Mouse (Mus musculus): ENCODE results near the gene Serhl. TPM values are rescaled to one million over a fixed set of nuclear protein-coding genes. Genes with fewer than 3 reads are reported as not detected.

Gene Serhl
- polyA plus RNA-seq, 1 experiment from 2014 or later: 54.2 TPM

Other genes starting within 250 kb of the Serhl start
- gene Tcf20, start 101.6 kb upstream of the Serhl start, polyA plus RNA-seq (2015; fragmentation: Nextera tagmentation; extraction: Ambion mirVana): 8.3 and 8.6 TPM in 2 replicates
- 5.6 and 5.9 TPM in 2 replicates for gene Nfam1, start 56.2 kb upstream of the Serhl start, polyA plus RNA-seq (2015; fragmentation: Nextera tagmentation; extraction: Ambion mirVana)
- 56.0 and 59.8 TPM in 2 replicates for gene Rrp7a, start 33.3 kb downstream of the Serhl start, polyA plus RNA-seq (2015; fragmentation: Nextera tagmentation; extraction: Ambion mirVana)
- gene Poldip3, start 59.9 kb downstream of the Serhl start, polyA plus RNA-seq (2015; fragmentation: Nextera tagmentation; extraction: Ambion mirVana): 112 and 121 TPM in 2 replicates
- 182 and 210 TPM in 2 replicates for gene Cyb5r3, start 83.1 kb downstream of the Serhl start, polyA plus RNA-seq (2015; fragmentation: Nextera tagmentation; extraction: Ambion mirVana)
- 9.2 and 9.4 TPM in 2 replicates for gene A4galt, start 162.3 kb downstream of the Serhl start, polyA plus RNA-seq (2015; fragmentation: Nextera tagmentation; extraction: Ambion mirVana)

Measured in stomach, embryonic 15.5 days (tissue).